Mouse (Mus musculus) testis, adult 2 months (tissue): ENCODE data around the gene Pex14.

Experiments
- CTCF ChIP-seq: fragments of 200-500 bp; IDR thresholded peaks from 2 replicates; pipeline ENCODE4 v1.5.1; 2012; ENCODE audit warnings: low read depth, mild to moderate bottlenecking, inconsistent platforms, low read length, moderate library complexity; ENCODE audit not compliant: control insufficient read depth, insufficient read depth, insufficient replicate concordance
- POLR2A ChIP-seq: fragments of 200-500 bp; IDR thresholded peaks from 2 replicates; pipeline ENCODE4 v1.6.1; 2012; ENCODE audit warnings: low read depth, mild to moderate bottlenecking, inconsistent platforms, low read length, moderate library complexity; ENCODE audit not compliant: control insufficient read depth

DNA sequence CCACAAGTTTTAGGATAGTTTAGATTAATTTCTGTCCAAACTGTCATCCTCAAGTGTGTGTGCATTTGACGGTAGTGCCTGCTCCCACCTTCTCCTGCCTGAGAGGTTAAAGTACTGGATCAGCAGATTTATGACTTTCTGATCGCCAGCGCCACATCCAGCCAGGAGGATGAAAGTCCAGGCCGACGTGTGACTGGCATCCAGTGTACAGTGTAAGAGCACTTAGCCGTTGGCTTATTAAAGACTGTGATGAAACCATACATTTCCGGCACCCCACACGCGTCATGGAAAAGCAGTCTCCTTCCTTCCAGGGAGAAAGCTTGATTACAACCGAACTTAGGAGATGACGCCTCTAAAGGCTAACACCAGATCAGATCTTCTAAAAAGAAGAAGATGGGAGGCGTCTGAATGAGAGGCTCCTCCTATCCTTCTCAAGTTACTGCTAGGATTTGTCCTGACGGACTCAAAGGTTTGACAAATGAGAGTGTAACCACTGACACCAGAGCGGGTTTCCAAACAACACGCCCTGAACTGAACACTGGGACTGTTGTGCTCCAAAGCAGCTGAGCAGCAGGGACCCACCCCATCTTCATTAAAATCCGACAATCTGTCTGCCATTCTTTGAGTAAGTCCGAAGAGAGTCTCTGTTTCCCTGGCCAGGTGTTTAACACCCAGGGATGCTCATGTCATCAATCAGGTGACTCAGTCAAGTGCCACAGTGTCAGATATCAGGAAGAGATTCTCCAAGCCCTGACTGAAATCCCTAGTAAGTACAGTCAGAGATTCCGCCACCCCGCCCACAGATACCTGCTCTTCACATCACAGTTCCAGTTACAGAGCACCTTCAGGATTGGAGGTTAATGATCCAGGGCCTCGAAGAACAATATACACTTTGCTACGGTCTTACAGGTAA, 37.0 kb downstream of the Pex14 start:
- TF ChIP-seq POLR2A (no peak), CTCF (no peak)
